Mouse (Mus musculus): ENCODE data around the gene Rpl23a. TPM values are rescaled to one million over a fixed set of nuclear protein-coding genes. Genes with fewer than 3 reads are reported as not detected.
"Not testable (repeated sequence)": the region's sequence is repeated elsewhere in the genome, so short reads cannot be mapped to it uniquely, and the experiment has no call there.

The Rpl23a gene
- total RNA-seq, 2 experiments from 2014 or later, result 1,488 to 1,617 TPM

- peak; percentile 79 to 87 for DNase-seq (ENCODE audit: low spot score in 2 of 2)
Measured at GRCm38 (mm10) chr11:78188331-78189233, 5.2 kb upstream of the Rpl23a start, which contains the start of gene Rab34. Rab34 (plus strand) TSS chr11:78188430.

GRCm38 (mm10) chr11:78184702-78185101 is 1.3 kb upstream of the Rpl23a start:
- not testable (repeated sequence) for DNase-seq (ENCODE audit: low spot score in 2 of 2)

- no peak for DNase-seq (ENCODE audit: low spot score in 2 of 2)
Measured at GRCm38 (mm10) chr11:78183884-78184514, 615 bp upstream of the Rpl23a start.

GRCm38 (mm10) chr11:78182450-78182849 is 934 bp downstream of the Rpl23a start:
- no peak for DNase-seq (ENCODE audit: low spot score in 2 of 2)

GRCm38 (mm10) chr11:78181830-78182357 is 1.5 kb downstream of the Rpl23a start:
- DNase-seq (ENCODE audit: low spot score in 2 of 2), result no peak

- no peak for DNase-seq (ENCODE audit: low spot score in 2 of 2)
Measured at GRCm38 (mm10) chr11:78180081-78180761, 3.2 kb downstream of the Rpl23a start.

- no peak for DNase-seq (ENCODE audit: low spot score in 2 of 2)
Measured at GRCm38 (mm10) chr11:78179438-78179999, 3.9 kb downstream of the Rpl23a start.

- DNase-seq (ENCODE audit: low spot score in 2 of 2), result peak in 1 of 2 experiments; percentile 61
Measured at GRCm38 (mm10) chr11:78178859-78179437, 4.4 kb downstream of the Rpl23a start.

- DNase-seq (ENCODE audit: low spot score in 2 of 2), result peak; percentile 91 to 96
Measured at GRCm38 (mm10) chr11:78177903-78178858, 5.2 kb downstream of the Rpl23a start.

- no peak for DNase-seq (ENCODE audit: low spot score in 2 of 2)
Measured at GRCm38 (mm10) chr11:78177437-78177836, 5.9 kb downstream of the Rpl23a start.

- no peak for DNase-seq (ENCODE audit: low spot score in 2 of 2)
Measured at GRCm38 (mm10) chr11:78176905-78177331, 6.5 kb downstream of the Rpl23a start.

- peak; percentile 74 to 90 for DNase-seq (ENCODE audit: low spot score in 2 of 2)
Measured at GRCm38 (mm10) chr11:78176402-78176862, 7.0 kb downstream of the Rpl23a start, which contains the start of the genes Nek8 and Tlcd1. Nek8 (minus strand) TSS chr11:78176675. Tlcd1 (plus strand) TSS chr11:78176711.

- DNase-seq (ENCODE audit: low spot score in 2 of 2), result no peak
Measured at GRCm38 (mm10) chr11:78175771-78176401, 7.5 kb downstream of the Rpl23a start.

- DNase-seq (ENCODE audit: low spot score in 2 of 2), result no peak
Measured at GRCm38 (mm10) chr11:78174506-78174905, 8.9 kb downstream of the Rpl23a start.

GRCm38 (mm10) chr11:78172748-78173383 is 10.5 kb downstream of the Rpl23a start:
- DNase-seq (ENCODE audit: low spot score in 2 of 2), result no peak

GRCm38 (mm10) chr11:78172034-78172747 is 11.2 kb downstream of the Rpl23a start:
- no peak for DNase-seq (ENCODE audit: low spot score in 2 of 2)

GRCm38 (mm10) chr11:78171328-78171727 is 12.1 kb downstream of the Rpl23a start:
- DNase-seq (ENCODE audit: low spot score in 2 of 2), result no peak

- DNase-seq (ENCODE audit: low spot score in 2 of 2), result no peak
Measured at GRCm38 (mm10) chr11:78170306-78170705, 13.1 kb downstream of the Rpl23a start.

Measured in gastrocnemius, postnatal 4 days (tissue).